9 mouse cellular contexts compared by ENCODE assay signal in the genomic region with DNA sequence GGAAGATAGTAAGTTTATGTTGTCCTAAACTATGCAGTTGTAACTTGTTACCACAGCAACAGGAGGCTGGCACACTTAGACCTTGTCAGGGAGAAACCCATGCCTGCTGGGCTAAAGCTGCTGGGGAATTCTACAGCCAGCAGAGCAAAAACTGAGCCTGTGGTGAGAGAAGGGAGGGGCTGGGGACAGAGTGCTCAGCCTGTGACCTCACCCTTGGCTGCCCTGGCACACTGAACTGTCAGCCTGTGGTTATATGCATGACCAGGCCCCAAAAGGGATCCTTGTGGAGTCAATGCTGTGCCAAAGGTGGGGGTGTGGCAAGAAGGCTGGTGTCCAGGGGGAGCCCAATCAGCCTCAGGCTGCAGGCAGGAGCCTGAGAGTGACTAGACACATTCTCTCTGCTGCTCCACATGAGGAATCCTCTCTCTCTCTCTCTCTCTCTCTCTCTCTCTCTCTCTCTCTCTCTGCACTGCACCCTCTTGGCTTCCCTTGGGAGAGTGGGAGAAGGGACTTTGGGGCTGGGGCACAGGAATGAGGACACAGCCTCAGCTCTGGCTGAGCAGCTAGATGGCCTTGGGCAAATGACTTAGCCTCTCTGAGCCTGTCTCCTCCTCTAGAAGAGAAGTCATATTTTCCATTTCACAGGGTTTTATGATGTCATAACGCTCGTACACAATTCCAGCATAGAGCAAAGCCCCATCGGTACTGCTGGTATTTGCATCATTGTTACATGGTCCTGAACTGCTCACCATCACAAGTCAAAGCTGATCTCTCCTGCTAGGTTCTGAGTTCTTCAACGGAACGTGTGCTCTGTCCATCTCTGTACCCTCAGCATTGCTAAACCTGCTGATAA. TPM values are rescaled to one million over a fixed set of nuclear protein-coding genes. Genes with fewer than 3 reads are reported as not detected.
DNase-seq lines count a peak whose midpoint lies in the region; ATAC-seq lines count a peak whose summit lies in the region.
"Had no signal": no experiment of that assay in that cellular context is flagged by ENCODE, and none has a peak within 500 bp of the region (broad histone marks: within the 10 kb centered on the region; RNA-seq: fewer than 3 reads in every experiment).

No protein-coding gene starts in this region.

- 69% methylated on average over 5 of the region's 5 CpGs for WGBS in neural tube, embryonic 15.5 days
- 79% methylated on average over 5 of the region's 5 CpGs for WGBS in midbrain, embryonic 15.5 days

- H3K4me1 ChIP-seq in neural tube, embryonic 15.5 days = peaks cover 22% of the 10 kb centered on the region
- peaks cover 18% of the 10 kb centered on the region for H3K4me1 ChIP-seq in midbrain, embryonic 15.5 days

- no peak for ATAC-seq in neural tube, embryonic 15.5 days (ENCODE audit: low FRiP score)
- peak; percentile 39 for ATAC-seq in megakaryocyte-erythroid progenitor cell, adult 5-6 weeks (replicated peaks; ENCODE audit: low FRiP score, low TSS enrichment, poor library complexity, severe bottlenecking)
- no peak for ATAC-seq in erythroblast, adult 5-6 weeks (replicated peaks; ENCODE audit: low FRiP score, poor library complexity, severe bottlenecking)
- no peak for ATAC-seq in midbrain, embryonic 15.5 days (replicated peaks)

- DNase-seq in gastrocnemius, postnatal 14 days = peak; percentile 64
- DNase-seq in gastrocnemius, adult 8-10 months (ENCODE audit: low spot score in 2 of 2) = no peak
- DNase-seq in neural tube, embryonic 10.5 days (ENCODE audit: extremely low spot score, low spot score) = peak; percentile 12
- peak; percentile 72 to 79 for DNase-seq in adrenal gland, postnatal 36 days

- H3K9ac ChIP-seq in neural tube, embryonic 15.5 days (replicated peaks) = no peak overlapping the region
- no peak overlapping the region for H3K9ac ChIP-seq in midbrain, embryonic 15.5 days

- H3K36me3 ChIP-seq in neural tube, embryonic 15.5 days = peaks cover 2% of the 10 kb centered on the region; the same call in 1 of the 2 replicates
- 0 out of 2 replicates have a peak, but pooled peaks cover 4% of the 10 kb centered on the region for H3K36me3 ChIP-seq in midbrain, embryonic 15.5 days (replicated peaks)

- H3K27ac ChIP-seq in neural tube, embryonic 15.5 days (replicated peaks) = no peak overlapping the region
- H3K27ac ChIP-seq in midbrain, embryonic 15.5 days = no peak overlapping the region
- H3K27ac ChIP-seq: macrophage had no signal

- no peaks in the 10 kb centered on the region for H3K9me3 ChIP-seq in neural tube, embryonic 15.5 days (replicated peaks)
- H3K9me3 ChIP-seq in midbrain, embryonic 15.5 days = no peaks in the 10 kb centered on the region

- H3K4me3 ChIP-seq in neural tube, embryonic 15.5 days (replicated peaks) = no peak overlapping the region
- no peak overlapping the region for H3K4me3 ChIP-seq in midbrain, embryonic 15.5 days

- intact Hi-C loops in gastrocnemius, postnatal 14 days (cut with DNase I; ENCODE audit: low total_unique reads) = no loop called here

- H3K4me2 ChIP-seq in neural tube, embryonic 15.5 days = no peak overlapping the region
- H3K4me2 ChIP-seq in midbrain, embryonic 15.5 days = no peak overlapping the region

- H3K27me3 ChIP-seq in neural tube, embryonic 15.5 days (replicated peaks) = 0 out of 2 replicates have a peak, but pooled peaks cover 7% of the 10 kb centered on the region
- 0 out of 2 replicates have a peak, but pooled peaks cover 3% of the 10 kb centered on the region for H3K27me3 ChIP-seq in midbrain, embryonic 15.5 days (replicated peaks)

RNA-seq across cellular contexts. Expression of a gene that starts 16.7 kb away (rescaled TPM):
- total RNA-seq in gastrocnemius, postnatal 14 days (2021) = under 1 TPM; 0.64 to 0.88 TPM
- under 1 TPM; 0.46 to 0.70 (median 0.53) TPM for total RNA-seq in gastrocnemius, adult 8-10 months (2022)
- polyA plus RNA-seq in neural tube, embryonic 15.5 days (2015; fragmentation: Nextera tagmentation; extraction: Ambion mirVana) = 12.6 and 13.9 TPM in 2 replicates
- total RNA-seq in adrenal gland, postnatal 36 days (2021) = 1 to 10 TPM; 3.2 TPM
- total RNA-seq in megakaryocyte-erythroid progenitor cell, adult 5-6 weeks (2014; fragmentation: Nextera tagmentation) = not detected in 2 replicates
- not detected in 2 replicates for total RNA-seq in megakaryocyte-erythroid progenitor cell, adult 5-6 weeks (2017)
- total RNA-seq in erythroblast, adult 5-6 weeks (2015; ENCODE audit: low replicate concordance) = not detected in 2 replicates
- not detected in 2 replicates for total RNA-seq in erythroblast, adult 5-6 weeks (2017; ENCODE audit: low replicate concordance)
- polyA plus RNA-seq in midbrain, embryonic 15.5 days (2015; fragmentation: Nextera tagmentation; extraction: Ambion mirVana) = 9.8 and 10.7 TPM in 2 replicates
- polyA plus RNA-seq: macrophage had no signal

RNA-seq across cellular contexts. Expression of a gene that starts 20.1 kb away (rescaled TPM):
- total RNA-seq in gastrocnemius, postnatal 14 days (2021) = 10 to 100 TPM; 20.2 to 23.8 TPM
- 10 to 100 TPM in 3 of 4 experiments, 1 to 10 TPM in 1; 9.7 to 13.5 (median 10.9) TPM for total RNA-seq in gastrocnemius, adult 8-10 months (2022)
- 84.1 and 84.2 TPM in 2 replicates for polyA plus RNA-seq in neural tube, embryonic 15.5 days (2015; fragmentation: Nextera tagmentation; extraction: Ambion mirVana)
- total RNA-seq in adrenal gland, postnatal 36 days (2021) = 10 to 100 TPM; 74.9 to 83.1 TPM
- 35.5 and 56.9 TPM in 2 replicates for total RNA-seq in megakaryocyte-erythroid progenitor cell, adult 5-6 weeks (2014; fragmentation: Nextera tagmentation)
- total RNA-seq in megakaryocyte-erythroid progenitor cell, adult 5-6 weeks (2017) = 16.8 and 19.5 TPM in 2 replicates
- 9.6 and 12.3 TPM in 2 replicates for total RNA-seq in erythroblast, adult 5-6 weeks (2015; ENCODE audit: low replicate concordance)
- 11.2 and 34.7 TPM in 2 replicates for total RNA-seq in erythroblast, adult 5-6 weeks (2017; ENCODE audit: low replicate concordance)
- 59.3 and 63.4 TPM in 2 replicates for polyA plus RNA-seq in midbrain, embryonic 15.5 days (2015; fragmentation: Nextera tagmentation; extraction: Ambion mirVana)

RNA-seq across cellular contexts. Expression of a gene that starts 31.3 kb away (rescaled TPM):
- total RNA-seq in gastrocnemius, postnatal 14 days (2021) = 10 to 100 TPM; 13.6 to 13.8 TPM
- 10 to 100 TPM; 10.7 to 15.9 (median 14.8) TPM for total RNA-seq in gastrocnemius, adult 8-10 months (2022)
- polyA plus RNA-seq in neural tube, embryonic 15.5 days (2015; fragmentation: Nextera tagmentation; extraction: Ambion mirVana) = 38.2 and 41.1 TPM in 2 replicates
- total RNA-seq in adrenal gland, postnatal 36 days (2021) = 10 to 100 TPM; 28.4 to 29.7 TPM
- 70.5 and 81.2 TPM in 2 replicates for total RNA-seq in megakaryocyte-erythroid progenitor cell, adult 5-6 weeks (2014; fragmentation: Nextera tagmentation)
- total RNA-seq in megakaryocyte-erythroid progenitor cell, adult 5-6 weeks (2017) = 63.8 and 71.0 TPM in 2 replicates
- total RNA-seq in erythroblast, adult 5-6 weeks (2015; ENCODE audit: low replicate concordance) = 9.0 and 18.8 TPM in 2 replicates
- total RNA-seq in erythroblast, adult 5-6 weeks (2017; ENCODE audit: low replicate concordance) = 8.7 and 13.4 TPM in 2 replicates
- 38.9 and 46.9 TPM in 2 replicates for polyA plus RNA-seq in midbrain, embryonic 15.5 days (2015; fragmentation: Nextera tagmentation; extraction: Ambion mirVana)

Comparison
In these comparisons a context has a peak if more than half of its experiments do, and no peak if none do; other contexts are left out.
1. DNase-seq: peak in gastrocnemius, postnatal 14 days (single experiment), neural tube, embryonic 10.5 days (single experiment) and adrenal gland, postnatal 36 days (2 of 2); none in gastrocnemius, adult 8-10 months (0 of 2).